In the genomic region with DNA sequence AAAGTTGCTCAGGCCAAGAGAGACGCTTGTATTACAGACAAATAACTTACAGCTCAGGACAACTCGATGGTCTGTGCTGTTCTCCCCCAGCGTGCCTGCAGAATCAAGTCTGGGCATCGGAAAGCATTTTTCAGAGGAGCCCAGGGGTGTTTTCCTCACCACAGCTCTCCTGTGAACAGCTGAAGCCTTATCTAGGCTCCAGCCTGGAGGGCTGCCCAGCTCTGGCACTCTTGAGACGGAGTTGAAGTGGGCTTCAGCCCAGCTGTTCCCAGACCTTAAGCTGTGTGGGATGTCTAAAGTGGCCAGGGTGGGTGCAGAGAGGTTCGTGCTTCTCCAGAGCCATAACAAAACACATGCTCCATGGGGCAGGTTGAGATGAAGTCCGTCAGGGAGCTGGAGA, we compare ENCODE assay signal across 19 mouse cellular contexts.
DNase-seq lines count a peak whose midpoint lies in the region; ATAC-seq and TF ChIP-seq lines count a peak whose summit lies in the region.
"Had no signal": no experiment of that assay in that cellular context is flagged by ENCODE, and none has a peak within 500 bp of the region (broad histone marks: within the 10 kb centered on the region; RNA-seq: fewer than 3 reads in every experiment).

No protein-coding gene starts in this region.

- ATAC-seq in lung, embryonic 14.5 days (ENCODE audit: insufficient read depth): no peak
- peak; percentile 79 for ATAC-seq in lung, postnatal 0 days
- ATAC-seq in hindbrain, embryonic 13.5 days (ENCODE audit: low FRiP score): no peak

- H3K27ac ChIP-seq in lung, embryonic 14.5 days (ENCODE audit: low read depth): no peak overlapping the region
- H3K27ac ChIP-seq in lung, postnatal 0 days (ENCODE audit: low read length): no peak overlapping the region
- no peak overlapping the region for H3K27ac ChIP-seq in hindbrain, embryonic 13.5 days
- H3K27ac ChIP-seq: forebrain, embryonic 12.5 days; heart, embryonic 13.5 days; neural tube, embryonic 15.5 days; stomach, postnatal 0 days had no signal

- H3K9me3 ChIP-seq in lung, embryonic 14.5 days (ENCODE audit: low read depth, low read length): no peaks in the 10 kb centered on the region
- no peaks in the 10 kb centered on the region for H3K9me3 ChIP-seq in lung, postnatal 0 days (ENCODE audit: low read length)
- 0 out of 2 replicates have a peak, but pooled peaks cover 9% of the 10 kb centered on the region for H3K9me3 ChIP-seq in hindbrain, embryonic 13.5 days

- no peak for TF ChIP-seq EP300 in lung, postnatal 0 days (IDR thresholded peaks at IDR 0.05)

- no peak overlapping the region for H3K4me2 ChIP-seq in lung, embryonic 14.5 days
- no peak overlapping the region for H3K4me2 ChIP-seq in lung, postnatal 0 days (replicated peaks; ENCODE audit: low read depth, low read length)
- H3K4me2 ChIP-seq in hindbrain, embryonic 13.5 days: no peak overlapping the region
- H3K4me2 ChIP-seq: forebrain, embryonic 12.5 days; heart, embryonic 13.5 days; midbrain, embryonic 11.5 days; neural tube, embryonic 15.5 days had no signal

- peak; percentile 52 for DNase-seq in lung, embryonic 14.5 days
- DNase-seq in lung, adult 2 months: no peak
- peak; percentile 16 to 42 for DNase-seq in left cerebral cortex, postnatal 10 days (ENCODE audit: extremely low spot score in 1 of 2, low spot score in 2 of 2)
- peak; percentile 42 for DNase-seq in lung, postnatal 0 days (ENCODE audit: low spot score)
- peak; percentile 44 for DNase-seq in right cerebral cortex, postnatal 14 days
- DNase-seq in heart, postnatal 25 days (ENCODE audit: low spot score): no peak
- DNase-seq in layer of hippocampus, postnatal 36 days: no peak
- DNase-seq: adrenal gland, postnatal 14 days; cerebellum, adult 8-10 months; heart, postnatal 4 days; kidney, adult 9 months; liver; thymus, postnatal 36 days had no signal

- no peaks in the 10 kb centered on the region for H3K36me3 ChIP-seq in lung, embryonic 14.5 days (ENCODE audit: insufficient read depth)
- no peaks in the 10 kb centered on the region for H3K36me3 ChIP-seq in lung, postnatal 0 days (ENCODE audit: insufficient read depth, low read length)
- H3K36me3 ChIP-seq in hindbrain, embryonic 13.5 days: no peaks in the 10 kb centered on the region
- H3K36me3 ChIP-seq: forebrain, embryonic 12.5 days; heart, embryonic 13.5 days; neural tube, embryonic 15.5 days had no signal

- intact Hi-C loops in left cerebral cortex, postnatal 10 days (cut with DNase I): no loop called here
- intact Hi-C loops in heart, postnatal 25 days (cut with DNase I): no loop called here

- WGBS in lung, embryonic 14.5 days: 50% methylated on average over 7 of the region's 7 CpGs
- WGBS in lung, adult 2 months: 47% methylated on average over 7 of the region's 7 CpGs
- 42% methylated on average over 7 of the region's 7 CpGs for WGBS in lung, postnatal 0 days
- 80% methylated on average over 7 of the region's 7 CpGs for WGBS in hindbrain, embryonic 13.5 days

- no peak for TF ChIP-seq CTCF in lung, embryonic 14.5 days (IDR thresholded peaks at IDR 0.05; ENCODE audit: low read depth)
- TF ChIP-seq CTCF in lung, adult 2 months (IDR thresholded peaks at IDR 0.05; ENCODE audit: insufficient read depth, low read length): no peak
- TF ChIP-seq CTCF in lung, postnatal 0 days (IDR thresholded peaks at IDR 0.05): no peak

- no peak for TF ChIP-seq POLR2A in lung, adult 2 months (IDR thresholded peaks at IDR 0.05; ENCODE audit: borderline replicate concordance, extremely low read depth, low read depth, low read length)

- H3K4me3 ChIP-seq in lung, embryonic 14.5 days (ENCODE audit: low read depth, low read length): no peak overlapping the region
- no peak overlapping the region for H3K4me3 ChIP-seq in lung, adult 2 months (replicated peaks; ENCODE audit: extremely low read depth, low read depth, low read length)
- H3K4me3 ChIP-seq in lung, postnatal 0 days (ENCODE audit: low read depth, low read length): no peak overlapping the region
- H3K4me3 ChIP-seq in hindbrain, embryonic 13.5 days: no peak overlapping the region
- H3K4me3 ChIP-seq: forebrain, embryonic 12.5 days; heart, embryonic 13.5 days; neural tube, embryonic 15.5 days had no signal

- no peaks in the 10 kb centered on the region for H3K4me1 ChIP-seq in lung, embryonic 14.5 days (ENCODE audit: insufficient read depth)
- H3K4me1 ChIP-seq in lung, adult 2 months (ENCODE audit: control insufficient read depth, insufficient read depth, low read length): no peaks in the 10 kb centered on the region
- no peaks in the 10 kb centered on the region for H3K4me1 ChIP-seq in lung, postnatal 0 days (ENCODE audit: insufficient read depth, low read depth, low read length)
- 0 out of 2 replicates have a peak, but pooled peaks cover 3% of the 10 kb centered on the region for H3K4me1 ChIP-seq in hindbrain, embryonic 13.5 days (replicated peaks)
- H3K4me1 ChIP-seq: forebrain, embryonic 12.5 days; heart, embryonic 13.5 days; neural tube, embryonic 15.5 days had no signal

- no peaks in the 10 kb centered on the region for H3K27me3 ChIP-seq in lung, embryonic 14.5 days (ENCODE audit: insufficient read depth, low read length)
- no peaks in the 10 kb centered on the region for H3K27me3 ChIP-seq in lung, postnatal 0 days (replicated peaks; ENCODE audit: insufficient read depth, low read length)
- H3K27me3 ChIP-seq in hindbrain, embryonic 13.5 days: no peaks in the 10 kb centered on the region
- H3K27me3 ChIP-seq: forebrain, embryonic 12.5 days; heart, embryonic 13.5 days; neural tube, embryonic 15.5 days had no signal

- H3K9ac ChIP-seq in lung, embryonic 14.5 days: no peak overlapping the region
- H3K9ac ChIP-seq in lung, postnatal 0 days (replicated peaks; ENCODE audit: low read depth): no peak overlapping the region
- H3K9ac ChIP-seq in hindbrain, embryonic 13.5 days: no peak overlapping the region
- H3K9ac ChIP-seq: forebrain, embryonic 12.5 days; heart, embryonic 13.5 days; neural tube, embryonic 15.5 days had no signal

Comparison
In these comparisons a context has a peak if more than half of its experiments do, and no peak if none do; other contexts are left out.
1. DNase-seq: peak in lung, embryonic 14.5 days (single experiment), left cerebral cortex, postnatal 10 days (2 of 2), lung, postnatal 0 days (single experiment) and right cerebral cortex, postnatal 14 days (single experiment); none in lung, adult 2 months (single experiment), heart, postnatal 25 days (single experiment) and layer of hippocampus, postnatal 36 days (0 of 2).